Mouse (Mus musculus) MEL (cell line): ENCODE measurements at regions not wholly inside any gene's neighbourhood (a gene's known extent, or its start where the extent isn't known, plus 50 kb on each side); places are given as distances from the start of the nearest gene placed in this dataset.

ENCODE experiments used
- CTCF ChIP-seq, 3 experiments: IDR thresholded peaks in 2 of 3; conservative IDR thresholded peaks in 1 of 3; 2 replicates each; pipeline ENCODE4 v1.5.1; 2011 to 2012; ENCODE audit warnings: low read length in 3 of 3, low read depth in 2 of 3, mild to moderate bottlenecking in 2 of 3, improper control_type of control experiment in 1 of 3, inconsistent platforms in 1 of 3, mixed read lengths in 1 of 3, moderate library complexity in 1 of 3; ENCODE audit not compliant: control insufficient read depth in 1 of 3, insufficient read depth in 1 of 3, poor library complexity in 1 of 3, severe bottlenecking in 1 of 3
- E2F4 ChIP-seq: IDR thresholded peaks from 2 replicates; pipeline ENCODE4 v1.6.1; 2011; ENCODE audit warnings: low read depth, low read length, improper control_type of control experiment, borderline replicate concordance
- EP300 ChIP-seq, 2 experiments: IDR thresholded peaks; 2 replicates each; pipeline ENCODE4 v1.6.1; 2011; ENCODE audit warnings: improper control_type of control experiment in 2 of 2, low read length in 2 of 2, low read depth in 1 of 2, mild to moderate bottlenecking in 1 of 2
- GABPA ChIP-seq: IDR thresholded peaks from 2 replicates; pipeline ENCODE4 v1.6.1; 2012; ENCODE audit warnings: low read depth, mild to moderate bottlenecking, inconsistent platforms, low read length, improper control_type of control experiment, moderate library complexity
- GATA1 ChIP-seq: IDR thresholded peaks from 2 replicates; pipeline ENCODE4 v1.6.1; 2011; ENCODE audit warnings: low read depth, low read length, improper control_type of control experiment
- MEF2A ChIP-seq: IDR thresholded peaks from 2 replicates; pipeline ENCODE4 v1.6.1; 2014; ENCODE audit warnings: low read depth, mild to moderate bottlenecking, inconsistent platforms, low read length, improper control_type of control experiment; ENCODE audit not compliant: poor library complexity, insufficient replicate concordance, severe bottlenecking; ENCODE audit errors: extremely low read depth
- POLR2A ChIP-seq, 2 experiments: IDR thresholded peaks; 2 replicates each; pipeline ENCODE4 v1.6.1; 2011 to 2012; ENCODE audit warnings: low read length in 2 of 2, mild to moderate bottlenecking in 2 of 2, control low read depth in 1 of 2, improper control_type of control experiment in 1 of 2, low read depth in 1 of 2, moderate library complexity in 1 of 2; ENCODE audit not compliant: control insufficient read depth in 1 of 2, insufficient read depth in 1 of 2, poor library complexity in 1 of 2
- USF1 ChIP-seq: IDR thresholded peaks from 2 replicates; pipeline ENCODE4 v1.6.1; 2014; ENCODE audit warnings: low read depth, mild to moderate bottlenecking, inconsistent platforms, low read length, improper control_type of control experiment, moderate library complexity
- ZC3H11A ChIP-seq: IDR thresholded peaks from 2 replicates; pipeline ENCODE4 v1.6.1; 2012; ENCODE audit warnings: low read depth, mild to moderate bottlenecking, inconsistent platforms, low read length, improper control_type of control experiment
- ZKSCAN1 ChIP-seq: IDR thresholded peaks from 2 replicates; pipeline ENCODE4 v1.6.1; 2012; ENCODE audit warnings: low read depth, mild to moderate bottlenecking, inconsistent platforms, low read length, improper control_type of control experiment, moderate library complexity

GRCm38 (mm10) chr4:55593132-55593531 is 60.9 kb upstream of the Klf4 start:
- TF ChIP-seq E2F4, result no peak
- no peak for TF ChIP-seq EP300 (IDR thresholded peaks at IDR 0.05; ENCODE audit: low read depth in 1 of 2, low read length in 2 of 2)
- no peak for TF ChIP-seq CTCF (IDR thresholded peaks at IDR 0.05 in 2 of 3, conservative IDR thresholded peaks at IDR 0.05 in 1 of 3; ENCODE audit: control insufficient read depth in 1 of 3, insufficient read depth in 1 of 3, low read depth in 2 of 3, low read length in 3 of 3, poor library complexity in 1 of 3, severe bottlenecking in 1 of 3)
- no peak for TF ChIP-seq GABPA
- no peak for TF ChIP-seq ZC3H11A
- no peak for TF ChIP-seq USF1
- no peak for TF ChIP-seq MEF2A
- no peak for TF ChIP-seq GATA1
- TF ChIP-seq POLR2A (IDR thresholded peaks at IDR 0.05; ENCODE audit: control insufficient read depth in 1 of 2, insufficient read depth in 1 of 2, low read depth in 1 of 2, low read length in 2 of 2, poor library complexity in 1 of 2), result no peak
- no peak for TF ChIP-seq ZKSCAN1
